Mouse (Mus musculus): Measurements from ENCODE around the gene Ecm1.

Ecm1 gene

DNA sequence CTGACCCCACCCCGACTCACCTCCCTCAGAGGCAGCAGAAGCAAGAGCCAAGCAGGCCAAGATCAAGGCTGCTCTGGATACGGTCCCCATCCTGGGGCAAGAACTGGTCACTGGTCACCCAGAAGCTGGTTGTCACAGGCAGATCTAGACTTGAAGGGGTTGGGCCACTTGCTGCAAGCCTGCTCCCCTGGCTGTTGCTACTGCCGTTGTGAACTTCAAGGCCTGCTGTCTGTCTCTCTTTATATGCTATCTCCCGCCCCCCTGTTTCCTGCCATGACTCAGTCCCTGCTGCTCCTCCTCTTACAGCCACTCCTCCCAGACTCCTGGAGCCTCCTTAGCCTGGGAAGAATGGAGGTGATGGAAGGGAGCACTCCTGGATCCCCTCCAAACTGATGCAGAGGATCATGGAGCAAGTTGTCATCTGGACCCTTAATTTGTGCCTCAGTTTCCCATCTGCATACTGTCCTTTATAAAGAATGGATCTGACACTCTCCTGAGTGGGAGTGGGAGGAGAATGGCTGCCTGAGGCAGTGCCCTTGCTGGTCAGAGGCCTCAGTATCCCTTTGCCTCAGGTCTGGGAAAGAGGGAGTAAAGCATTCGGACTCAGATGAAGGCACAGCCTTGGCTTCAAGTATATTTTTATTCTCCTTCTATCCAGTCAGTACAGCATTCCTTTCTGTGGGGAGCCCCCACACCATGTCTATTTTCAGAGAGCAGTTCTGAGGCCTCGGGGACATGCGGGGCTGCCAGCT lies at the start of gene Ecm1:
TSS of gene Ecm1 (minus strand) at position 217 of the 752 bp plus-strand sequence.
- DNase-seq (ENCODE audit: low spot score) = peak; percentile 27

- no peak for DNase-seq (ENCODE audit: low spot score)
Observed at GRCm38 (mm10) chr3:95785501-95785900, 46.1 kb upstream of the Ecm1 start.

DNA sequence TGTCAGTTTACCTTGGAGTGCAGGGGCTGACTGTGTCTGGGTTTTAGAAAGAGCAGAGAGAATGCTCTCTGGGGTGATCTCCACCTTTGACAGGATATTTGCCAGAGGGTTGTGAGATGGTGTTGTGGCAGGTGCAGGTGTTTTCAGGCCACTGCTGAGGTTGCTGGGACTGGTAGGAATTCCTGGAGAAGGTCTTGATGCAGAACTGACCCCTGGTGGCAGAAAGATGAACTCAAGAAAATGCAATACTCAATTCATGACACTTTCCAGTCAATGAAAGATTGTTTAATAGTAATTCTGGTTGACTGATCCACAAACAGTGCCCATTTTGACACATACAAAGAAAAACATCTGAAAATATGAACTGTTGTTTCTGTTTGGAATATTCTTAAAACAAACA lies 32.6 kb upstream of the Ecm1 start:
- no peak for DNase-seq (ENCODE audit: low spot score)

DNA sequence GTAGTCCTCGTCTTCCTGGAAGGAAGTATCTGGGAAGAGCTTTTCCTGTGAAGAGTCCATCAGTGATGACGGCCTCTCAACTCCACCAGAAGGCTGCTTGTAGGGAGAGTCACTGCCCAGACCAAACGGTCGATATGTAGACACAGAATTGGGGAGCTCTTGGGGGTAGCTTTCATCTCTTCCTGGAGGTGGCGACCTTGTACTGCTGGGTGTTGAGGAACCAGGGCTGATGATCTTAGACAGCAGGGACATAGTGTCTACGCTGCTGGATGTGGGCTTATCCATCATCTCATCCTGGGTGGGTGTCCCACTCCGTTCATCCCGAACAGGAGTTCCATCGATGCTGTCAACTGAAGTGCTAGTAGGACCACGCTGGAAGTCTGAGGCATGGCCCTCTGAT lies 26.2 kb upstream of the Ecm1 start:
- DNase-seq (ENCODE audit: low spot score) = no peak

DNA sequence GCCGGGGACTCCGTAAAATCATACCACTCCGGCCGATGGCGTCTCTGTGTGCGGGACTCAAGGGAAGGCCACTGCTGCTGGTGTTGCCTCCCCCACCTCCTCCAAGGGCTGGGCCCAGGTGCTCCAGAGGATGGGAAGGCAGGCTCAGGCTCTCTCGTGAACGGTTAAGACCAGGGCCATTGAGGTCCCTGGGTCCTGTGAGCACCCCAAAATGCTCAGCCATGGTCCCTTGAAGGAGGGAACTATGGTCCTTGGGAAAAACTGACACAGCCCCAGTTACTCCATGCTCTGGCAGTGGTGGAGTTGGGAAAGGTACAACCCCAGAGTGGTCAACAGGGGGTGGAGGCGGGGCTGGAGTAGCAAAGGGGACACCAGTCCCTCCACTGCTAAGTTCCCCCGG lies 24.4 kb upstream of the Ecm1 start:
- DNase-seq (ENCODE audit: low spot score) = no peak

DNA sequence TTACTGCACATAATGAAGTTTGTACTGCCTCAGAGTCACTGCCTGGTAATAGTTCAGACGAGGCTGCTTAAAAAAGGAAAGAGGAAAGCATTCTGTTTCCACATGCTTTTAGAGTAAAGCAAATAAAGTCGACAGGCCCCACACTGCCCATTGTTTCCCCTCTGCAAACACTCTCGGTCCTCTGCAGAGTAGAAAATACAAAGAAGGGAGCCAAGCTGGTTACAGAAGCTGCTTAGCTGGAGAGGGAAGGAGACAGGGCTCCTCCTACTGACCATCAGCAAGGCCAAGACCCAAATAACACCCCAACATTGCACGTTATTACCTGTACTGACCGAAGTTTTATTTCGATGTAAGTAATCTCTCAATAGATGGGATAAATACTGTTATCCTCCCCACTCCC lies 23.6 kb upstream of the Ecm1 start:
- no peak for DNase-seq (ENCODE audit: low spot score)

DNA sequence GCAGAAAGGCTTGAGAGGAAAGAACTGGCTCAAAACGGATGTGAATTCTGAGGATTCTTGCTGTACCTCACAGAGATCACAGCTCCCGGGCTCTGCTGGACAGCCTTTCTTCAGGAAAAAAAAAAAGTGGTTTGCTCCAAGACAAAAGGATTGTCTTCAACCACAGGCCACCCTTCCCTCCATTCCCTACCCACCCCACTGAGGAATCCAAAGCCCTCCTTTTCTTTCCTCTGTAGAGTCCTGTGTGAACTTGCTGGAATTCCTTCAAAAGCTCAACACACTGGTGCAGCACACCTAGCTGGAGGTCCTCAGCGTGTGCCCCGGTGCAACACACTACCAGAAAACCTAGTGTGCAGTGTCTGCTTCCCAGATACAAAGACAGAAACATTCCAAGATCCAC lies 22.4 kb upstream of the Ecm1 start:
- DNase-seq (ENCODE audit: low spot score) = no peak

- DNase-seq (ENCODE audit: low spot score) = no peak
Observed at GRCm38 (mm10) chr3:95760656-95761055, 21.3 kb upstream of the Ecm1 start.

DNA sequence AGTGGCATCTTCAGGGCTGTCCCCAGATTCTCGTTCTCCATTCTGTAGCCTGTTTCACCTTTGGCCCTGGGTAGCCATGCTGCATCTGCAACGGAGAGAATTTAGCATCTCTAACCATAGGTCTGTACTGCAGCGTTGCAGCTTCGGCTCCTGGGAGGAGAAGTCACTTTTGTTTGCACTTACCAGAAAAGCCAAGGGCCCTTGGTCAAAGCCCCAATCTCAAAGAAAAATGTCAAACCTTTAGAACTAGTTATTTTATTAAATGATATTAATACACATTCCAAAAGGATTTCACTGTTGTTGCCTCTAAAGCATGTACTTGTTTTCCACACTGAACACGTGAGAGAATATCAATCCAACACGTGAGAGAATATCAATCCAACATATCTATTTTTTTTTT lies 20.7 kb upstream of the Ecm1 start, which contains the start of gene Tars2:
TSS of gene Tars2 (minus strand) at position 101 of the 400 bp plus-strand sequence.
- DNase-seq (ENCODE audit: low spot score) = no peak

GRCm38 (mm10) chr3:95758467-95759218 lies 19.3 kb upstream of the Ecm1 start:
- DNase-seq (ENCODE audit: low spot score) = no peak

- DNase-seq (ENCODE audit: low spot score) = no peak
Observed at GRCm38 (mm10) chr3:95756808-95757207, 17.4 kb upstream of the Ecm1 start.

DNA sequence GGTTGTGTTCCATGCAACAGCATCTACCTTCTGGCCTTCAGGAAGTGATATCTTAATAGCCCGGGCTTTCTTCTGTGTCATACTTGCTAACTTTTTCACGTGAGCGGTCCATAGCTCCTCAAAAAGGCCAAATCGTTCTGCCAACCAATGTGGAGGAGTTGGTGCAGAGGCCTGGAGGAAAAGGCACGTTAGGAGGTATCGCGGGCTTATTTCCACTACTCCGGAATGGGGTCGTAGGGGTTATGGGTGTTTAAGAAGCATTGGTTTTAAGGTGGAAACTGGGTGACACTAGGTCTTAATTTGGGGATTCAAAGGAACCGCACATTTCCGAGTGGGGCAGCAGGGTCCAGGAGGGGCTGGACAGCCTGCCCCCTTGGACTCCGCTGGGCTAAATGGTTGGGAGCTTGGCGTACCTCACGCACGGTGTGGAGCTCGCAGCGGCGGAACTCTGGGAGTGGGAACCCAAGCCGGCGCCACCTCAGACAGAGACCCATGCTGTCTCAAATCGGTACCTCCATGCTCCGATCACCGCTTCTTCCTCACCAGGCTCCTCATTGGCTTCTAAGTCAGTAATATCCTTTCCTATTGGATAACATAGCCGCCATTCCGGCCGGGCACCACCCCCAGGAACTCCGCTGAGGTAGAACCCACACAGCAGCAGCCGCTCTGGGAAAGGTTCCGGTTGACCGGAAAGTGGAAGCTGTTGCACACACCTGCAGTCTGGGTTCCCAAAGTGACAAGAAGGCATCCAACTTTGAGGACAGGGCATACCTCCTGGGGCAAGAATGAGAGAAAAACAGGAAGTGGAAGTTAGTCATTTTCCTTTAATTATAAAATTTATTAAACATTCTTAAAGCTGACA lies 15.2 kb upstream of the Ecm1 start:
- peak; percentile 95 for DNase-seq (ENCODE audit: low spot score)

- no peak for DNase-seq (ENCODE audit: low spot score)
Observed at GRCm38 (mm10) chr3:95752935-95753334, 13.6 kb upstream of the Ecm1 start.

GRCm38 (mm10) chr3:95740406-95740805 lies 1.0 kb upstream of the Ecm1 start:
- DNase-seq (ENCODE audit: low spot score) = no peak

DNA sequence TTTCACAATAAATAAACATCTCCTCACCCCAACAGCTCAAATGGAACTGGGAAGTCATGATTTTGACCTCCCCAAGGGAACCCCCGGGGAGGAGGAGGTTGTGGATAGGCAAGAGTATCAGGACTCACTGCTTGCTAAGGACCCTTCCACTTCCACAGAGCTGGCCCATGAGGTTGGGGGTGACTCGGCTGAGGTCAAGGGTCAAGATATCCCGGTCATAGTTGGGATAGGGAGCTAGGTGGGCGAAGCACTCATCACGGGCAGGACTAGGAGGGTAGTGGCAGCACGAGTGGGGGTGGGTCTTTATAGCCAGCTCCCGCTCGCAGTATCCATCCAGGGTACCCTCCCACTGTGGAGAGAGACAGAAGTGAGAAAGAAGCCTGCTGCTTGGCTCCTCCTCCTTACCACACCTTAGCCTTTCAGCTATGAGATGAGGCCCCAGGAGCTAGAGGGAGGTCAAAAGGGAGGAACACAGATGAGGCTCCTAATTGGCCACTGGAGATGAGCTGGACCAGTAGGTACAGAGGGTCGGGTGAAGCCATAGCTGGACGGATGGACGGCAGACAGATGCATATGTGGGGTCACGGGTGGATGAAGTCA lies 4.2 kb downstream of the Ecm1 start:
- DNase-seq (ENCODE audit: low spot score) = no peak

- DNase-seq (ENCODE audit: low spot score) = no peak
Observed at GRCm38 (mm10) chr3:95734092-95734702, 5.2 kb downstream of the Ecm1 start.

- DNase-seq (ENCODE audit: low spot score) = no peak
Observed at GRCm38 (mm10) chr3:95732744-95733521, 6.4 kb downstream of the Ecm1 start.

DNA sequence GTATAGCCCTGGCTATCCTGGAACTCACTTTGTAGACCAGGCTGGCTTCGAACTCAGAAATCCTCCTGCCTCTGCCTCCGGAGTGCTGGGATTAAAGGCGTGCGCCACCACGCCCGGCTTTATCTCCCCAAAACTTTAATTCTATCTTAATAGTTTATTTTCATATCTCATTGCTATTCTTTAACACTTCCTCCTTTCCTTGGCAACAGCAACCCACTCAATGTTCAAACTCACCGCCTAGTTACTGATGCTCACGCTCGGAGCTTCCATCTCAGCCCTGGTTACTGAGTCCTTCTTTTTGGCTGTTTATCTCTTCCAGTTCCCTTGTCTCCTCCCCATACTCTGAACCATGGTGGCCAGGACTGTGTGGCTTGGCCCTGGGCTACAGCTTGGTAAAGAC lies 7.1 kb downstream of the Ecm1 start:
- DNase-seq (ENCODE audit: low spot score) = no peak

GRCm38 (mm10) chr3:95731802-95732201 lies 7.6 kb downstream of the Ecm1 start:
- DNase-seq (ENCODE audit: low spot score) = no peak

- no peak for DNase-seq (ENCODE audit: low spot score)
Observed at GRCm38 (mm10) chr3:95730431-95730830, 8.9 kb downstream of the Ecm1 start.

DNA sequence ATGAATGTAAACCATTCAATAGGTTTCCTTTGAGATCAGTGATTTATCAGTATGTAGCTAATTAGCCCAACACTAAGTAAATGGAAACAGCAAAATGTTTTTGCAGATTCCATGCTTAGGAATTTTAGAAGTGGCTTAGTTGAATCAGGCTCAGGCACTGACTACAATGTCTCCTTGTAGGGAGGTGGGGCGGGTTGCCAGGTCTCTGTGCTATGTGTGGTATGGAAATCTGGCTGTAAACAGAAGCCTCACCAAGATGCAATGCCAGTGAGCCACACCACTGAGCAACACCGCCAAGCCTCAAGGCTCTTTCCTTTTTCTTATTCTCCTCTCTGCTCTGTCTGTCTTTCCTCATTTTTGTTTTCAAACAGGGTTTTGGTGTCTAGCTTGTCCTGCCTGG lies 10.5 kb downstream of the Ecm1 start:
- no peak for DNase-seq (ENCODE audit: low spot score)

All from left cerebral cortex, adult 11 months (tissue).